Mouse (Mus musculus): ENCODE results near the gene Rbak. TPM values are rescaled to one million over a fixed set of nuclear protein-coding genes. Genes with fewer than 3 reads are reported as not detected.

Rbak gene
- polyA plus RNA-seq, 1 experiment from 2014 or later: 9.7 TPM

GRCm38 (mm10) chr5:143122673-143123072 lies 57.9 kb downstream of the Rbak start:
- H3K27ac ChIP-seq (replicated peaks; ENCODE audit: low read depth, low read length): no peak overlapping the region
- H3K27me3 ChIP-seq (ENCODE audit: control insufficient read depth, insufficient read depth, low read length): no peaks in the 10 kb centered on the region
- DNase-seq (ENCODE audit: low spot score) (no peak), ATAC-seq (replicated peaks; ENCODE audit: insufficient number of reproducible peaks, low FRiP score, low TSS enrichment, low read depth) (no peak)
- no peaks in the 10 kb centered on the region for H3K9me3 ChIP-seq (replicated peaks; ENCODE audit: control insufficient read depth, low read length)
- H3K4me3 ChIP-seq (ENCODE audit: low read depth, low read length): no peak overlapping the region
- no peak overlapping the region for H3K4me2 ChIP-seq (ENCODE audit: low read depth, low read length)
- 29% methylated on average over 1 of the region's 1 CpGs for WGBS
- no peaks in the 10 kb centered on the region for H3K36me3 ChIP-seq (replicated peaks; ENCODE audit: control insufficient read depth, insufficient read depth, low read depth, low read length)
- no peaks in the 10 kb centered on the region for H3K4me1 ChIP-seq (ENCODE audit: control insufficient read depth, insufficient read depth, low read length)
- H3K9ac ChIP-seq (replicated peaks; ENCODE audit: low read length): no peak overlapping the region

Small RNA genes within 50 kb of the gene (microRNA-seq; reads per million reads assigned to microRNA genes)
- not detected for gene Gm44405 (ENCODE audit: borderline number of aligned reads)

Other genes with a start within 250 kb of the Rbak start
- 520 and 537 TPM in 2 replicates for gene Fscn1, start 220.4 kb downstream of the Rbak start, polyA plus RNA-seq (2014; fragmentation: Nextera tagmentation; extraction: Ambion mirVana)
- gene Rnf216, start 67.8 kb downstream of the Rbak start, polyA plus RNA-seq (2014; fragmentation: Nextera tagmentation; extraction: Ambion mirVana): 34.4 and 35.6 TPM in 2 replicates
- not detected in 2 replicates for gene Olfr718-ps1, start 33.2 kb downstream of the Rbak start, polyA plus RNA-seq (2014; fragmentation: Nextera tagmentation; extraction: Ambion mirVana)
- gene Spdye4b, start 242 bp upstream of the Rbak start, polyA plus RNA-seq (2014; fragmentation: Nextera tagmentation; extraction: Ambion mirVana): not detected in 2 replicates
- not detected in 2 replicates for gene Spdye4a, start 46.1 kb upstream of the Rbak start, polyA plus RNA-seq (2014; fragmentation: Nextera tagmentation; extraction: Ambion mirVana)
- gene Zfp12, start 54.4 kb upstream of the Rbak start, polyA plus RNA-seq (2014; fragmentation: Nextera tagmentation; extraction: Ambion mirVana): 20.6 and 21.4 TPM in 2 replicates
- 2.1 and 2.2 TPM in 2 replicates for gene Zfp316, start 89.2 kb upstream of the Rbak start, polyA plus RNA-seq (2014; fragmentation: Nextera tagmentation; extraction: Ambion mirVana)
- not detected in 2 replicates for gene Zfp853, start 112.8 kb upstream of the Rbak start, polyA plus RNA-seq (2014; fragmentation: Nextera tagmentation; extraction: Ambion mirVana)
- 35.5 and 41.1 TPM in 2 replicates for gene E130309D02Rik, start 134.6 kb upstream of the Rbak start, polyA plus RNA-seq (2014; fragmentation: Nextera tagmentation; extraction: Ambion mirVana)
- 76.3 and 77.3 TPM in 2 replicates for gene Zdhhc4, start 148.5 kb upstream of the Rbak start, polyA plus RNA-seq (2014; fragmentation: Nextera tagmentation; extraction: Ambion mirVana)
- 0.36 and 0.59 TPM in 2 replicates for gene Grid2ip, start 176.6 kb upstream of the Rbak start, polyA plus RNA-seq (2014; fragmentation: Nextera tagmentation; extraction: Ambion mirVana)
- 246 and 261 TPM in 2 replicates for gene Kdelr2, start 223.1 kb upstream of the Rbak start, polyA plus RNA-seq (2014; fragmentation: Nextera tagmentation; extraction: Ambion mirVana)

Measured in embryonic facial prominence, embryonic 11.5 days (tissue).